Mouse (Mus musculus) forebrain, embryonic 11.5 days (tissue): ENCODE data around the gene Cisd3. TPM values are rescaled to one million over a fixed set of nuclear protein-coding genes. Genes with fewer than 3 reads are reported as not detected.
A peak's percentile ranks its signal among the peaks of the same experiment; 100 is the strongest.
"Not testable (repeated sequence)": the region's sequence is repeated elsewhere in the genome, so short reads cannot be mapped to it uniquely, and the experiment has no call there.

Source experiments
- ATAC-seq: fragments of 200-750 bp; cut with Nextera tagmentation; replicated peaks from 2 replicates; pipeline ENCODE4 v1.8.0; 2017; ENCODE audit warnings: moderate TSS enrichment; ENCODE audit not compliant: low FRiP score
- DNase-seq: peaks from one replicate; pipeline ENCODE4 v3.0.0-alpha.2; 2017; ENCODE audit warnings: low spot score
- H3K27ac ChIP-seq: fragments of 300-500 bp; sonication (generic); 2 replicates; pipeline ENCODE4 v1.5.1; 2014; ENCODE audit warnings: low read depth, low read length
- H3K27me3 ChIP-seq: fragments of 300-500 bp; sonication (generic); 2 replicates; pipeline ENCODE4 v1.6.1; 2014; ENCODE audit warnings: mild to moderate bottlenecking, low read length, mixed read lengths; ENCODE audit not compliant: control insufficient read depth, insufficient read depth
- H3K36me3 ChIP-seq: fragments of 300-500 bp; sonication (generic); 2 replicates; pipeline ENCODE4 v1.6.1; 2014; ENCODE audit warnings: mild to moderate bottlenecking, low read length, moderate library complexity, mixed read lengths; ENCODE audit not compliant: control insufficient read depth, insufficient read depth
- H3K4me1 ChIP-seq: fragments of 300-500 bp; sonication (generic); replicated peaks from 2 replicates; pipeline ENCODE4 v1.6.1; 2014; ENCODE audit warnings: low read length, mixed read lengths; ENCODE audit not compliant: control insufficient read depth, insufficient read depth
- H3K4me2 ChIP-seq: fragments of 300-500 bp; sonication (generic); 2 replicates; pipeline ENCODE4 v1.6.1; 2014; ENCODE audit warnings: low read depth, mild to moderate bottlenecking, low read length, moderate library complexity, mixed read lengths; ENCODE audit not compliant: severe bottlenecking
- H3K4me3 ChIP-seq: fragments of 300-500 bp; sonication (generic); 2 replicates; pipeline ENCODE4 v1.5.1; 2014; ENCODE audit warnings: low read depth, low read length
- H3K9ac ChIP-seq: fragments of 300-500 bp; sonication (generic); 2 replicates; pipeline ENCODE4 v1.6.1; 2014; ENCODE audit warnings: low read length
- H3K9me3 ChIP-seq: fragments of 300-500 bp; sonication (generic); 2 replicates; pipeline ENCODE4 v1.6.1; 2016; ENCODE audit warnings: low read length, mixed read lengths; ENCODE audit not compliant: control insufficient read depth
- WGBS: fragments of 180-500 bp; shearing (Covaris S2); extraction: QIAGEN DNeasy Blood & Tissue Kit; methylation state at CpG from one replicate; pipeline ENCODE4 v1.1.7; 2014; 5-methylcytosine and 5-hydroxymethylcytosine counted together
- polyA plus RNA-seq: library from polyadenylated mRNA; unstranded; fragments of >200 nt; fragmentation: Nextera tagmentation; extraction: Ambion mirVana; gene quantifications from 2 replicates; pipeline ENCODE4 v1.2.1, GENCODE M21; 2014

Gene Cisd3
- 13.5 and 14.0 TPM in 2 replicates for polyA plus RNA-seq

- Histone ChIP-seq H3K27me3 (no peaks in the 10 kb centered on the region; the same call in 1 of the 2 replicates), H3K27ac (no peak within 1 kb of the TSS), H3K4me2 (peak within 1 kb of the TSS; percentile 71), H3K4me1 (peaks cover 2% of the 10 kb centered on the region; the same call in 1 of the 2 replicates), H3K9ac (peak within 1 kb of the TSS; percentile 28), H3K4me3 (peak within 1 kb of the TSS; percentile 22), H3K36me3 (peaks cover 4% of the 10 kb centered on the region; the same call in 1 of the 2 replicates), H3K9me3 (no peaks in the 10 kb centered on the region)
- peak; percentile 80 for ATAC-seq
- 1% methylated on average over 43 of the region's 43 CpGs for WGBS
- peak; percentile 91 for DNase-seq
Observed at GRCm38 (mm10) chr11:97685613-97686321, at the start of gene Cisd3. Gene Cisd3, plus strand, starts transcription at chr11:97685826.

DNA sequence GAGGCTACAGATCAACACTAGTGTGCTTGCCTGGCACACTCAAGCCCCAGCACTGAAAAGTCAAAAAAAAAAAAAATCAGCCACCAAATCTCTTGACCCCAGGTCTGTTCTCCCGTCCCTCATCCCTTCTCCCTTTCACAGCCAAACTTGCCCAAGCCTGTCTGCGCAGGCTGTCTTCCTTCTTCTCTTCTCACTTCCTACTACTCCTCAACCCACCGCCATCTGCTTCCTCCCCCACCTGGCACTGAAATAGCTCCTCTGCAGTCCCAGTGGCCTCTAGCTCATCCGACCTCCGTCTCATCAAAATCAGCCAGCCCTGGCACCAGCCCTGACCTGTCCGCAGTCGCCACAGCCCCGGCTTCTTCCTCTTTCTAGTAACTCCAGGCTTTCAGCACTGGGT is 44.0 kb upstream of the Cisd3 start:
- no peak overlapping the region for H3K4me2 ChIP-seq
- no peaks in the 10 kb centered on the region for H3K36me3 ChIP-seq
- no peaks in the 10 kb centered on the region for H3K27me3 ChIP-seq
- ATAC-seq (no peak), DNase-seq (no peak)
- H3K9me3 ChIP-seq: no peaks in the 10 kb centered on the region
- no peak overlapping the region for H3K27ac ChIP-seq
- H3K4me3 ChIP-seq: no peak overlapping the region
- H3K9ac ChIP-seq: no peak overlapping the region
- H3K4me1 ChIP-seq: no peaks in the 10 kb centered on the region
- 68% methylated on average over 8 of the region's 8 CpGs for WGBS

GRCm38 (mm10) chr11:97642746-97643145 is 42.9 kb upstream of the Cisd3 start:
- 48% methylated on average over 2 of the region's 2 CpGs for WGBS
- no peaks in the 10 kb centered on the region for H3K4me1 ChIP-seq
- no peak overlapping the region for H3K4me2 ChIP-seq
- H3K27me3 ChIP-seq: no peaks in the 10 kb centered on the region
- DNase-seq (no peak), ATAC-seq (no peak)
- H3K36me3 ChIP-seq: no peaks in the 10 kb centered on the region
- H3K9me3 ChIP-seq: no peaks in the 10 kb centered on the region
- no peak overlapping the region for H3K9ac ChIP-seq
- H3K27ac ChIP-seq: no peak overlapping the region
- no peak overlapping the region for H3K4me3 ChIP-seq

DNA sequence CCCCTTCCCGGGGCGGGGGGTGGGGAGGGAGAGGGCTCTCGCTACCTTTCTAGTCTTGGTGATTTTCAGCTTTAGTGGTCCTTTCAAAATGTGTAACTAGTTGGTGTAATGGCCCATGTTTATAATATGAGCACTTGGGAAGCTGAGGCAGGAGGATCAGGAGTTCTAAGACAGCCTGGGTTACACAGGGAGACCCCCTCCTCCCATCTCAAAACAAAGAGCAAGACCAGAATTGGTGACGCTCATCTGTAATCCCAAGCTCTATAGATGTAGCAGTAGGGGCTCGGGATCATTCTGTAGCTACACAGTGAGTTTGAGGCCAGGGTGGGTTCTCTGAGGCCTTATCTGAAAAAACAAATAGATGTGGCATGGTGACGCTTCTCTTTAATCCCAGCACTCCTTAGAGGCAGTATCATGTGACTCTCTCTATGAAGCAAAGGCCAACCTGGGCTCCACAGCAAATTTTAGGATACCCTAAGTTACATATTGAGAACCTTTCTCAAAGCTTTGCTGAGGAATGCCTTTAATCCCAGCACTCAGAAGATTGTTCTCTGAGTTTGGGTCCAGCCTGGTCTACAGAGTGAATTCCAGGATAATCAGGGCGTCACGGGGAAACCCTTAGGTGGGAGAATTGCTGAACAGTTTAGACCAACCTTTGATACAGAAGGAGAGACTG is 42.1 kb upstream of the Cisd3 start:
- Histone ChIP-seq H3K4me1 (no peaks in the 10 kb centered on the region), H3K36me3 (no peaks in the 10 kb centered on the region), H3K4me2 (no peak overlapping the region), H3K4me3 (no peak overlapping the region), H3K9ac (no peak overlapping the region), H3K9me3 (no peaks in the 10 kb centered on the region), H3K27ac (no peak overlapping the region), H3K27me3 (no peaks in the 10 kb centered on the region)
- DNase-seq (no peak), ATAC-seq (no peak)
- 77% methylated on average over 8 of the region's 8 CpGs for WGBS

GRCm38 (mm10) chr11:97644834-97645233 is 40.8 kb upstream of the Cisd3 start:
- no peak for ATAC-seq
- Histone ChIP-seq H3K9ac (no peak overlapping the region), H3K4me2 (no peak overlapping the region), H3K9me3 (no peaks in the 10 kb centered on the region), H3K4me3 (no peak overlapping the region), H3K27ac (no peak overlapping the region), H3K4me1 (no peaks in the 10 kb centered on the region), H3K36me3 (no peaks in the 10 kb centered on the region), H3K27me3 (no peaks in the 10 kb centered on the region)
- DNase-seq: peak; percentile 80
- WGBS: 8% methylated on average over 6 of the region's 6 CpGs

DNA sequence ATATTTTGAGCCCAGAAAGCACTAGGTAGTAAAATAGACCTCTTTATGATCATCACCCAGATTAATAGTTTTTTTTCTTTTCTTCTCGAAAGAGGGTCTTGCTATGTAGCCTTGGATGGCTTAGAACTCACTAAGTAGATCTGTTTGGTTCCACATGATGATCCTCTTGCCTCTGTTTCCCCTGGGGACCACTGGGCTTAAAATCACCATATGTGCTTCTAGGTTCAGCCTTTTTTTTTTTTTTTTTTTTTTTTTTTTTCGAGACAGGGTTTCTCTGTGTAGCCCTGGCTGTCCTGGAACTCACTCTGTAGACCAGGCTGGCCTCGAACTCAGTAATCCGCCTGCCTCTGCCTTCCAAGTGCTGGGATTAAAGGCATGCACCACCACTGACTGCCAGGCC is 37.1 kb upstream of the Cisd3 start:
- H3K36me3 ChIP-seq, H3K27ac ChIP-seq, ATAC-seq, H3K9me3 ChIP-seq, H3K4me1 ChIP-seq, H3K4me2 ChIP-seq, H3K4me3 ChIP-seq, DNase-seq, H3K27me3 ChIP-seq, H3K9ac ChIP-seq: not testable (repeated sequence)
- 92% methylated on average over 4 of the region's 4 CpGs for WGBS

DNA sequence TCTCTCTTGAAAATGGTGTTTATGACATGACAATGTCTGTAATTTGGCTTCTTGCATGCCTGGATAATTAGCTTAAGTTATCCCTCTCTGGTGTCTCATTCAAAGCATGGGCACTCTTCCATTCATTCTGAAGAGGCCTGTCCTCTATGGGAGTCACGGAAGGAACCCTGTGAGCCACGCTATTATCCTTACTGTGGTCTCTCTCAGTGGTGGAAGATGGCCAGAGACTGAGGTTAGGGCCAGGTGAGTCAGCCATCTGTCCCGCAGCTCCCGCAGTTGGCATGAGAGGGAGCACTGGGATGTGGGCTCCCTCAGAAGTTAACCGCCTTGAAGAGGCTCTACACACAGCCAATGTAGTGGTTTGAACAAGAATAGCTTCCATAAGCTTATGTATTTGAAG is 35.3 kb upstream of the Cisd3 start:
- 54% methylated on average over 5 of the region's 5 CpGs for WGBS
- Histone ChIP-seq H3K4me1 (0 out of 2 replicates have a peak, but pooled peaks cover 1% of the 10 kb centered on the region), H3K27ac (no peak overlapping the region), H3K9me3 (no peaks in the 10 kb centered on the region; the same call in 1 of the 2 replicates), H3K4me3 (no peak overlapping the region), H3K27me3 (no peaks in the 10 kb centered on the region), H3K36me3 (no peaks in the 10 kb centered on the region), H3K9ac (no peak overlapping the region), H3K4me2 (no peak overlapping the region)
- ATAC-seq: no peak
- DNase-seq: no peak

GRCm38 (mm10) chr11:97653376-97653775 is 32.2 kb upstream of the Cisd3 start:
- not testable (repeated sequence) for H3K4me1 ChIP-seq, H3K4me3 ChIP-seq, H3K9me3 ChIP-seq, DNase-seq, H3K27me3 ChIP-seq, H3K4me2 ChIP-seq, ATAC-seq, H3K27ac ChIP-seq, H3K36me3 ChIP-seq, H3K9ac ChIP-seq
- WGBS: 94% methylated on average over 11 of the region's 11 CpGs
